Mouse (Mus musculus) inflammation-experienced regulatory T-cells, adult 6 months (primary cell): ENCODE results near the gene Tex38. TPM values are rescaled to one million over a fixed set of nuclear protein-coding genes. Genes with fewer than 3 reads are reported as not detected.

Experiments used
- ATAC-seq: one replicate; pipeline ENCODE4 v1.8.0; 2017
- polyA plus RNA-seq, 3 experiments: library from polyadenylated mRNA; unstranded; fragments of 100-300 nt; shearing (Covaris generic); gene quantifications; one replicate each; pipeline ENCODE4 v1.2.1; 2017

The Tex38 gene
- polyA plus RNA-seq, result 1 to 10 TPM in 1 of 3 experiments, not detected in 2; 1.0 TPM

GRCm38 (mm10) chr4:115780918-115781317 is at the start of gene Tex38:
TSS of gene Tex38 (minus strand) at chr4:115781018.
- ATAC-seq, result no peak

DNA sequence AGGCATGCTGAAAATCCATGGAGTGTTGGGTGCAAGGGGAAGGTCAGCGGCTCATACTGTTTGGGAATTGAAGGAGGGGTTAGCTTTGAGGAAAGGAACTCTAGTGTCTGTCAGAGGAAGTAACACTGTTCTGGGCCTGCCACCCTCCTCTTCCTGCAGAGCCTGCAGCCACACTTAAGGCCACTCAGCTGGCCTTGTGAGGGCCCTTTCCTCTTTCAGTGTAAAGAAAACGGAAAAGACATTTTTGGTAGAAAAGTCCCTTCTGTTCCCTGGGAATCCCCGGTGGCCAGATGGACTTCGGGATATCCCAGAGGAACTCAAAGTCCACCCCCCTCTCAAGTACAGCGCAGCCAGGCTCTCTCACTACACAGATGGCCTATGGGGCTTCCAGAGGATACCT is 49.7 kb upstream of the Tex38 start:
- no peak for ATAC-seq

- ATAC-seq, result peak; percentile 36
Observed at GRCm38 (mm10) chr4:115828572-115828902, 47.7 kb upstream of the Tex38 start.

GRCm38 (mm10) chr4:115827888-115828571 is 47.2 kb upstream of the Tex38 start, which contains the start of gene Mob3c:
TSS of gene Mob3c (plus strand) at chr4:115828092.
- ATAC-seq, result peak; percentile 76

- ATAC-seq, result peak; percentile 58
Observed at GRCm38 (mm10) chr4:115827535-115827887, 46.7 kb upstream of the Tex38 start.

DNA sequence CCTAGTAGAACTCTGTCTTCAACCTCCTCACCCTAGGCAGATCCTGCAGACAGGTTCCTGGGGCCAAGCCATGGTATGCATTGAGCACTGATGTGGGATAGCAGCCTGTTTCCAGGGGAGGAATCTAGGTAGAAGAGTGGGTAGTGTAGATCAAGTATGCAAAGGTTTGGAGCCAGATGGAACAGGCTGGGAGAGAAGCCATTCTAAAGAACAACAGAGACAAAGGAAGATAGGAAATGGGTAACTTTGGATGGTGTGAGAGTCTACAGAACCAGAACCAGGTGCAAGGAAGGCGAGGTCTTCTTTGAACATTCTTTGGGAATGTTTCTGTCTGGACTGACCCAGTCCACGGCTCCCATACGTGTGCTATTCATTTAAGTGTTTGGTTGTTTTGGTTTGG is 46.2 kb upstream of the Tex38 start:
- ATAC-seq, result no peak

DNA sequence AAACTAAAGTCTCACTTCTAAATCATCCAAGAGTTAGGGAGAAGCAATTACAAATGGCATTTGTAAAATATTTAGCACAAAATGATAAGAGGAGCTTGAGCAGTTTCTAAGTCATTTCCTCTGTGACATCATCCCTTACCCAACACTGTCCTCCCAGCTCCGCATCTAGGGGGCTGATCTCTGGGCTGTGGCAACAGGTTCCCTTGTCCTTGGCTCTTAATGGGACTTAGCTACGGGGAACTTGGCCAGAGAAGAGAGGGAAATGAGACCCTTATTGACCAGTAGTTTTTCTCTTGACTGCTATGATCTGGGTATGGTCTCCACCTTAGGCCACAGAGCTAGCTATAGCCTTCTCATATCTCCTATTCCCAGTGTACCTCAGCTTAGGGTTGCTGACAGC is 44.5 kb upstream of the Tex38 start:
- ATAC-seq, result no peak

GRCm38 (mm10) chr4:115824178-115824577 is 43.4 kb upstream of the Tex38 start:
- no peak for ATAC-seq

- ATAC-seq, result no peak
Observed at GRCm38 (mm10) chr4:115821928-115822327, 41.1 kb upstream of the Tex38 start.

DNA sequence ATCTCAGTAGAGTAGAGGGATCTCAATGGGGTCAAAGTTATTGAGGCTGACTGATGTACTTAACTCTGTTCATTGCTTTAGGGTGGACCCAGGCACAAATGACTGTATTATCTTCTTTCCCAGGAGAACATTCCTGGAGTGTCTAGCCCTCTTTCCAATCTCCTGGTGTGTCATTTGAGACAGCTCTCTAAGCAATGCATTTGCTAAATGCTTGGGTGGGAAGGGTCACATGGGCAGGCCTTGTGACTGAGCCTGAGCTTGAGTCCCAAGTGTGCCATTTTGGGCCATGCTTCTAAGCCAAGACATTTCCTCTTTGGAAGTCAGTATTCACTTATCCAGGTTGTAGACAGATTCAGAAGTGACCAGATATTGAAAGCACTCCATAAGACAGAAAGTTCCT is 40.6 kb upstream of the Tex38 start:
- ATAC-seq, result no peak

DNA sequence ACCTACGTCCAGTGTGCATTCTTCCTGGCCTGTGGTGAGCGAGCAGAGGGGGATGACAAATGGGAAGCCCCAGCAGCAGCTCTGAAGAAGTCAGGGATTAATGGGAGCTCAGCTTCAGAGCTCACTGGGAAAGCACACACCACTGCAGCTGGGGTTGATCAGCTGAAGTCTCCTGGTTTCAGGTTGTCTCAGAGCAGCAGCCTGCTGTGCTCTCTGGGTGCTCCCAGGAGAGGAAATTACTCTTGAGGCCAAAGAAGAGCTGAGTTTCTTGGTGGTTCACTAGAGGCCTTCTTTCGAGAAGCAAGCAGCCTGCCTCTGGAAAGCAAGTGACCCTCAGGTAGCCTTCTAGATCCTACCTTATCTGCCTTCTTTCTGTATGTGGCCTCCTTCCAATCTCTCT is 40.1 kb upstream of the Tex38 start:
- ATAC-seq, result no peak

DNA sequence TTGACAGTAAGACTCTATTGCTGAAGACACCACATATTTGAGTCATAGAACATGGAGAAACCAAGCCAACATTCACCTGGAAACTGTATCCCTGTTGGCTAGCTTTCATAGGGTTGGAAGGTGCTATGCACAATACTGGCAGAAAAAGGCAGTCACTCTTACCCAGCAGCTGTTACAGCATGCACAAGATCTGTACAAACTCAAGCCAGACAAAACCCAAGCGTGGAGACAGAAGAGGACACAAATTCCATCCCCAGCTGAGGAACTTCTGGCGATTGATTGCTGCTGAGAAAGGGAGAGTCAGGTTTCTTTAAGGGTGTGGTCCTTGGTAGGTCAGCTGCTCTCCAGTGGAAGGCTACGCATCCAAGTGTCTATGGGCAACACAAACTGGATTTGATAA is 39.4 kb upstream of the Tex38 start:
- ATAC-seq, result no peak

GRCm38 (mm10) chr4:115815606-115816005 is 34.8 kb upstream of the Tex38 start:
- no peak for ATAC-seq

DNA sequence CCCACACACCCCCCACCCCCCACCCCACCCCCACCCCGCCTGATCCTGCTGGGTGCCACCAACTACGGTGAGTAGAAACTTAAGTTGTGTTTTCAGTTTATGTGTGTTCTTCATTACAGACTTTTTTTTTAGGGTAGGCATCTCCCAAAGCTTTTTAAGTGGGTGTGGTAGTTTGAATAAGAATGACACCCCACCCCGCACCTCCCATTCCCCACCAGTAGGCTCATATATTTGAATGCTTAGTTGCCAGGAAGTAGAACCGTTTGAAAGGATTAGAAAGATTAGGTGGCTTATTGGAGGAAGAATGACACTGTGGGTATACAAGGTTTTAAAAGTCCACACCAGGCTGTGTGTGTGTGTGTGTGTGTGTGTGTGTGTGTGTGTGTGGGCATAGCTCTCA is 31.5 kb upstream of the Tex38 start:
- ATAC-seq, result no peak

GRCm38 (mm10) chr4:115799981-115800380 is 19.2 kb upstream of the Tex38 start:
- ATAC-seq, result no peak

DNA sequence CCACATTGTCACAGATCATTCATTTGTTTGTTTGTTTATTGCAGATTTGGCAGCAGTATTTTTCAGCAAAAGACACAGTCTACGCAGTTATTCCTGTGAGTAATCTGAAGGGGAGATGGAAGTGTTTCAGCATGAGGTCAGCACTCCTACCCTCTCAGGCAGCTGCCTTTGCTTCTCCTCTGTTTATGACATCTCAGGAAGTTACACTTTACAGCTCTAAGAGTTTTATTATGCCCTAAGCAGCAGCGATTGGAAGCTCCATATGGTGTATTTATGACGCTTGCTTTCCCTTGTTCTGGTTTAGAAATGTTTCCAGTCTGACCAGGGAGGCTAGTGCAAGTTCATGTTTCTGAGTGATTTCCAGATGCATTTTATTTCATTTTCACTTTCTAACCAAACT is 14.5 kb upstream of the Tex38 start:
- no peak for ATAC-seq

GRCm38 (mm10) chr4:115790864-115791263 is 10.0 kb upstream of the Tex38 start:
- no peak for ATAC-seq

GRCm38 (mm10) chr4:115785511-115786034 is 4.8 kb upstream of the Tex38 start:
- ATAC-seq, result peak; percentile 19

DNA sequence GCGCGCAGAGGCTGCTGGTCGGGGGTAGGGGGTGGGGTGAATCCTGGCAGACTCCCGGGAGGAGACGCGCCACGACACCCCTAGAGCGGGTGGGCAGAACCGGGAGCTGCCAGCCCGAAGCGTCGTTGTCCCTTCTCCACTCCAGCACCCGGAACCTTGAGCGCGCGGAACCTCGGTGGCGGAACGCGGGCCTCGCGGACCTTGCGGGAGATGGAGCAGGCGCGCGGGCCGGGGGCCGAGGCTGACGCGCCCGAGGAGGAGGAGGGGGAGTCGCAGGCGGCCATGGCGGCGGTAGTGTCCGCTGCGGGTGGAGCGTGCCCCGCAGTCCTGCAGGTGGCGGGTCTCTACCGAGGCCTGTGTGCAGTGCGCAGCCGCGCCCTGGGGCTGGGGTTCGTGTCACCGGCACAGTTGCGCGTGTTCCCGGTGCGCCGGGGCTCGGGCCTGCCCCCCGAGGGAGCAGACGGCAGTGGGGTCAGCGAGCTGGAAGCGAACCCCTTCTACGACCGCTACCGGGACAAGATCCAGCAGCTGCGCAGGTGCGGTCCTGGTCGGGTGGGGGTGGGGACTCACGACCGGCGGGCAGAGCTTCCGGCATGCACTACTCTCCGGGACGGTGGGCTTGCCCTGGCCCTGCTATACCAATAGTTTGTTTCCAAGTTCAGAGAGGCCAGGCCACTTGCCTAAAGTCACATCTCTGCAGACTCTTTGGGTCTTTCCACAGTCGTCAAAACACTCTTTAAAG is 4.1 kb upstream of the Tex38 start, which contains the start of gene Atpaf1:
Gene Atpaf1, plus strand, starts transcription at position 44 of the 742 bp plus-strand sequence.
- ATAC-seq, result peak; percentile 82

- ATAC-seq, result no peak
Observed at GRCm38 (mm10) chr4:115782026-115782805, 1.4 kb upstream of the Tex38 start.

- ATAC-seq, result no peak
Observed at GRCm38 (mm10) chr4:115780269-115780668, 549 bp downstream of the Tex38 start.

- ATAC-seq, result no peak
Observed at GRCm38 (mm10) chr4:115777627-115778026, 3.2 kb downstream of the Tex38 start.

GRCm38 (mm10) chr4:115775056-115775455 is 5.8 kb downstream of the Tex38 start:
- ATAC-seq, result no peak
